Mouse (Mus musculus) stomach, postnatal 0 days (tissue): ENCODE results near the gene Arglu1.

Source experiments
- CTCF ChIP-seq: IDR thresholded peaks from 2 replicates; pipeline ENCODE4 v1.5.1; 2016; ENCODE audit warnings: antibody characterized with exemption, low read depth, mild to moderate bottlenecking, moderate library complexity
- EP300 ChIP-seq: optimal IDR thresholded peaks from 2 replicates; pipeline ENCODE3; 2016; ENCODE audit warnings: antibody characterized with exemption

GRCm38 (mm10) chr8:8700229-8700628, 9.9 kb upstream of the Arglu1 start:
- TF ChIP-seq CTCF = no peak
- TF ChIP-seq EP300 = no peak
